Mouse (Mus musculus) neural tube, embryonic 11.5 days (tissue): ENCODE data around the gene Deaf1. TPM values are rescaled to one million over a fixed set of nuclear protein-coding genes. Genes with fewer than 3 reads are reported as not detected.

ENCODE experiments used
- ATAC-seq: fragments of 200-750 bp; cut with Nextera tagmentation; 2 replicates; pipeline ENCODE4 v1.8.0; 2017; ENCODE audit warnings: moderate number of reproducible peaks, mild to moderate bottlenecking, moderate TSS enrichment, moderate library complexity; ENCODE audit not compliant: insufficient read depth, low FRiP score, low TSS enrichment
- DNase-seq: peaks from one replicate; pipeline ENCODE4 v3.0.0-alpha.2; 2015; ENCODE audit warnings: low spot score
- H3K27ac ChIP-seq: fragments of 300-500 bp; sonication (generic); 2 replicates; pipeline ENCODE4 v1.5.1; 2014; ENCODE audit warnings: low read depth, mild to moderate bottlenecking, low read length
- H3K27me3 ChIP-seq: fragments of 300-500 bp; sonication (generic); 2 replicates; pipeline ENCODE4 v1.6.1; 2014; ENCODE audit warnings: mild to moderate bottlenecking, low read length, mixed read lengths; ENCODE audit not compliant: control insufficient read depth, insufficient read depth
- H3K36me3 ChIP-seq: fragments of 300-500 bp; sonication (generic); 2 replicates; pipeline ENCODE4 v1.6.1; 2014; ENCODE audit warnings: mild to moderate bottlenecking, low read length, moderate library complexity, mixed read lengths; ENCODE audit not compliant: control insufficient read depth, insufficient read depth
- H3K4me1 ChIP-seq: fragments of 300-500 bp; sonication (generic); 2 replicates; pipeline ENCODE4 v1.6.1; 2014; ENCODE audit warnings: low read length, mixed read lengths; ENCODE audit not compliant: control insufficient read depth, insufficient read depth
- H3K4me2 ChIP-seq: fragments of 300-500 bp; sonication (generic); 2 replicates; pipeline ENCODE4 v1.6.1; 2014; ENCODE audit warnings: low read depth, mild to moderate bottlenecking, moderate library complexity
- H3K4me3 ChIP-seq: fragments of 300-500 bp; sonication (generic); 2 replicates; pipeline ENCODE4 v1.5.1; 2014; ENCODE audit warnings: low read depth, low read length
- H3K9ac ChIP-seq: fragments of 300-500 bp; sonication (generic); 2 replicates; pipeline ENCODE4 v1.6.1; 2014; ENCODE audit warnings: mild to moderate bottlenecking, low read length
- H3K9me3 ChIP-seq: fragments of 300-500 bp; sonication (generic); 2 replicates; pipeline ENCODE4 v1.6.1; 2016; ENCODE audit warnings: low read length; ENCODE audit not compliant: control insufficient read depth
- WGBS: fragments of 180-500 bp; shearing (Covaris S2); extraction: QIAGEN DNeasy Blood & Tissue Kit; methylation state at CpG from one replicate; pipeline ENCODE4 v1.1.7; 2014; 5-methylcytosine and 5-hydroxymethylcytosine counted together
- polyA plus RNA-seq: library from polyadenylated mRNA; unstranded; fragments of >200 nt; fragmentation: Nextera tagmentation; extraction: Ambion mirVana; gene quantifications from 2 replicates; pipeline ENCODE4 v1.2.1, GENCODE M21; 2014

Gene Deaf1
- polyA plus RNA-seq, 1 experiment from 2014 or later, result 90.1 TPM

DNA sequence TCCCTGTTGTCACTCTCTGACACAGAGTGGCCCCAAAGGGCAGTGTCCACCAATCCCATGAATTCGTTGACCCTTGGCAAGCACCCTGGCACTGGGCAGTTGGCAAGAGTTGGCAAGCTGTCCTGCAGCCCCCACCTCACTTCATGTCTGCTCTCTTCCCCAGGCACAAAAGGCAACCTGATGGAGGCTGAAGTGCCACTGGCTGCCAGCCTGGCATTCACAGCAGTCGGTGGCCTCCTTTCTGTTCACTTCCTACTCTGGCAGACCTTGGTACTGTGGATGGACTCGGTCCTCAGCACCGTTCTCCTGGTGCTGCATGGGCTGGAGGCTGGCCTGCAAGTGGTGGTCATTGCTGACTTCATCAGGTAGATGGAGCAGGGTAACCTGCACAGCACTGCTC is 8.2 kb upstream of the Deaf1 start:
- H3K27ac ChIP-seq, result no peak overlapping the region
- DNase-seq, result no peak
- no peak overlapping the region for H3K4me2 ChIP-seq
- 89% methylated on average over 4 of the region's 4 CpGs for WGBS
- H3K36me3 ChIP-seq, result peaks cover 5% of the 10 kb centered on the region
- H3K4me3 ChIP-seq, result no peak overlapping the region
- no peak overlapping the region for H3K9ac ChIP-seq
- no peak for ATAC-seq
- peaks cover 5% of the 10 kb centered on the region for H3K4me1 ChIP-seq
- no peaks in the 10 kb centered on the region for H3K9me3 ChIP-seq
- H3K27me3 ChIP-seq, result 0 out of 2 replicates have a peak, but pooled peaks cover 3% of the 10 kb centered on the region

- peaks cover 5% of the 10 kb centered on the region for H3K4me1 ChIP-seq
- 88% methylated on average over 2 of the region's 2 CpGs for WGBS
- H3K4me3 ChIP-seq, result no peak overlapping the region
- no peak overlapping the region for H3K9ac ChIP-seq
- no peaks in the 10 kb centered on the region for H3K9me3 ChIP-seq
- DNase-seq (peak; percentile 5), ATAC-seq (no peak)
- no peak overlapping the region for H3K27ac ChIP-seq
- H3K4me2 ChIP-seq, result no peak overlapping the region
- H3K27me3 ChIP-seq, result 0 out of 2 replicates have a peak, but pooled peaks cover 3% of the 10 kb centered on the region
- H3K36me3 ChIP-seq, result peaks cover 5% of the 10 kb centered on the region
Measured at GRCm38 (mm10) chr7:141335044-141335579, 7.6 kb upstream of the Deaf1 start.

- 80% methylated on average over 6 of the region's 6 CpGs for WGBS
- no peak overlapping the region for H3K9ac ChIP-seq
- no peak overlapping the region for H3K4me2 ChIP-seq
- DNase-seq (no peak), ATAC-seq (no peak)
- H3K27ac ChIP-seq, result no peak overlapping the region
- H3K4me3 ChIP-seq, result no peak overlapping the region
- no peaks in the 10 kb centered on the region for H3K27me3 ChIP-seq
- no peaks in the 10 kb centered on the region for H3K9me3 ChIP-seq
- peaks cover 5% of the 10 kb centered on the region for H3K36me3 ChIP-seq
- peaks cover 7% of the 10 kb centered on the region for H3K4me1 ChIP-seq
Measured at GRCm38 (mm10) chr7:141331990-141332389, 4.5 kb upstream of the Deaf1 start.

DNA sequence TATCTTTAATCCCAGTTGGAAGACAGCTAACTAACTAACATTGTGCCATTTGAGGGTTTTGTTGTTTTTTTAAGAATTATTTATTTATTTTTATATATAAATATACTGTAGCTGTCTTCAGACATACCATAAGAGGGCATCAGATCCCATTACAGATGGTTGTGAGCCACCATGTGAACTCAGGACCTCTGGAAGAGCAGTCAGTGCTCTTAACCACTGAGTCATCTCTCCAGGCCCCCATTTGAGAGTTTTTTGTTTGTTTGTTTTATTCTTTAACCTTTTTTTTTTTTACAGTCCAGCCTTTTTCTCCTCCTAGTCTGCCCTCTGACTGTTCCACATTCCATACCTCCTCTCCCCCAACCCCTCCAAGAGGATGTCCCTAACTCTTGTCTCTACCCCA is 3.2 kb upstream of the Deaf1 start:
- Histone ChIP-seq H3K9me3 (no peaks in the 10 kb centered on the region), H3K4me2 (no peak overlapping the region), H3K27me3 (no peaks in the 10 kb centered on the region), H3K4me1 (peaks cover 19% of the 10 kb centered on the region), H3K4me3 (no peak overlapping the region), H3K27ac (no peak overlapping the region), H3K9ac (no peak overlapping the region), H3K36me3 (peaks cover 4% of the 10 kb centered on the region)
- ATAC-seq (no peak), DNase-seq (no peak)

DNA sequence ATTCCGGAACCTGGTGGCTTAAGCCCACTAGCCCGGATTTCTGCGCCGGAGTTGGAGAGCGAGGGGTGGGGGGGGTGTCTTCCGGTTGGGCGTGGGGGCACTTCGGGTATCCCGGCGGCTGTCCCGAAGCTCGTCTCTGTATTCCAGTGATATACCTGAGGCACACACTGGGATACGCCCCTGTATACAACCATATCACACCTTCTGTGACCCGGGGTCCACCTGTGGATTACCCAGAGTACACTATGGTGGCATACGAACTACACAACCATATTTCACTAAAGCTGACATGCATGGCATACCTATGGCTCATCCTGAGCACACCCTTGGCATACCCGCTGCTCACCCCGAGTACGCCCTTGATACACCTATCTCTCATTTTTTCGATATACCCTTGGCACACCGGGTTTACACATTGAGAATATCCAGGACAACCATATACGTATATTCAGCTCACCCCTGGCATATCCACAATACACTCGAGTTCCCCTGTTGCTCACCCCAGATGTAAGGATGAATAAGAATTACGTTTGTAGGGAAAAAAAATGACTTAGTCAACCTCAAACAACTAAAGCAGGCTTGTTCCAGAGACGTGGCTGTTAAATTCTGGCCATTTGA is 992 bp upstream of the Deaf1 start:
- ATAC-seq, result peak; percentile 40
- peak; percentile 24 for DNase-seq
- 19% methylated on average over 24 of the region's 24 CpGs for whole genome bisulfite sequencing

GRCm38 (mm10) chr7:141326546-141327446 is 694 bp downstream of the Deaf1 start:
- no peaks in the 10 kb centered on the region for H3K9me3 ChIP-seq
- WGBS, result 6% methylated on average over 35 of the region's 35 CpGs
- peaks cover under 1% of the 10 kb centered on the region for H3K36me3 ChIP-seq
- peak overlapping the region; percentile 99 for H3K4me2 ChIP-seq
- H3K4me1 ChIP-seq, result peaks cover 19% of the 10 kb centered on the region
- peak overlapping the region; percentile 99 for H3K27ac ChIP-seq
- H3K9ac ChIP-seq, result peak overlapping the region; percentile 96
- H3K27me3 ChIP-seq, result no peaks in the 10 kb centered on the region
- ATAC-seq (peak; percentile 31), DNase-seq (peak; percentile 19)
- H3K4me3 ChIP-seq, result peak overlapping the region; percentile 63

More for the DNA sequence above, 992 bp upstream of the Deaf1 start:
- Histone ChIP-seq H3K9me3 (no peaks in the 10 kb centered on the region), H3K9ac (peak overlapping the region; percentile 96), H3K36me3 (peaks cover 3% of the 10 kb centered on the region; the same call in 1 of the 2 replicates), H3K4me1 (peaks cover 19% of the 10 kb centered on the region), H3K4me2 (peak overlapping the region; percentile 99), H3K27ac (peak overlapping the region; percentile 99), H3K27me3 (no peaks in the 10 kb centered on the region), H3K4me3 (peak overlapping the region; percentile 63)

DNA sequence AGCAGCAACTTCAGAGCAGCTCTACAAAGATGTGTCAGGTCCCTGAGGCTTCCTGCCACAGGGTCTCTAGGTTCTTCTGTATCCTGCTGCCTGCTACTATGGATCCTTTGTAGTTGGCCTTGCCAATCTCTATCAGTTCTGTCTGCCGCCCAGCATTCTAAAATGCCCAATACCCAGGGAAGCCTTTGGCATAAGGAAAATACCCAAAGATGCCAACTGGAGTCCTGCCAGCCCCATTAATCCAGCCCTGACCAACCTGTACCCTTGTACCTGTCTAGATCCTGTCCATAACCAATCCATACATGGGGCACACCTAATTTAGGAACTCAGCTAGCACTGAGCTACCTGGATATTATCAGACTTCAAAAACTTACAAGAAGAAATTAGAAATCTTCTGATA is 2.8 kb downstream of the Deaf1 start:
- Histone ChIP-seq H3K9ac (no peak overlapping the region), H3K36me3 (peaks cover 7% of the 10 kb centered on the region), H3K27ac (no peak overlapping the region), H3K4me2 (no peak overlapping the region), H3K9me3 (no peaks in the 10 kb centered on the region), H3K4me3 (no peak overlapping the region), H3K4me1 (peaks cover 19% of the 10 kb centered on the region), H3K27me3 (no peaks in the 10 kb centered on the region)
- peak; percentile 1 for DNase-seq
- WGBS, result 80% methylated on average over 1 of the region's 1 CpGs
- ATAC-seq, result no peak

- Histone ChIP-seq H3K27me3 (no peaks in the 10 kb centered on the region), H3K9me3 (no peaks in the 10 kb centered on the region), H3K4me2 (no peak overlapping the region), H3K27ac (no peak overlapping the region), H3K4me3 (no peak overlapping the region), H3K36me3 (peaks cover 15% of the 10 kb centered on the region), H3K9ac (no peak overlapping the region), H3K4me1 (no peaks in the 10 kb centered on the region)
- DNase-seq (no peak), ATAC-seq (no peak)
- WGBS, result 77% methylated on average over 2 of the region's 2 CpGs
Measured at GRCm38 (mm10) chr7:141319446-141319845, 8.0 kb downstream of the Deaf1 start.
